Mouse (Mus musculus): ENCODE results near the gene Gm44805.
A peak's percentile ranks its signal among the peaks of the same experiment; 100 is the strongest.

Gene Gm44805

GRCm38 (mm10) chr7:19678901-19679300 is 2.3 kb downstream of the Gm44805 start:
- DNase-seq (ENCODE audit: low spot score in 2 of 2) = no peak

- DNase-seq (ENCODE audit: low spot score in 2 of 2) = no peak
Measured at GRCm38 (mm10) chr7:19677872-19678271, 3.4 kb downstream of the Gm44805 start, which contains the start of gene Apoc2. Gene Apoc2, minus strand, starts transcription at chr7:19677941.

- DNase-seq (ENCODE audit: low spot score in 2 of 2) = peak in 1 of 2 experiments; percentile 27
Measured at GRCm38 (mm10) chr7:19676662-19677061, 4.6 kb downstream of the Gm44805 start.

DNA sequence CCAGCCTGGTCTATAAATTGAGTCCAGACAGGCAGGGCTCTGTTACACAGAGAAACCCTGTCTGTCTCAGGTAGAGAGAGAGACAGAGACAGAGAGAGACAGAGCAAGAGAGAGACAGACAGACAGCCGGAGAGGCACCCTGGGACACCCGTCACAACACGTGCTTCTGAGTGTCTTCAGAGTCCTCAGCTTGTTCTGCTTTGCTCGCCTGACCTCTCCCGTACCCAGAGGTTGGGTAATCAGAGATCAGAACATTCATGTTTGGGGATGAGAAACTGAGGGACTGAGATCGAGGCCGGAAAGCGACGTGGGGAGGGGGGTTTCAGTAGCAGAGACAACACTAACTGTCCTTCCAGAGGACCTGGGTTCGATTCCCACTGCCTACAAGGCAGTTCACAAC is 5.4 kb downstream of the Gm44805 start:
- no peak for DNase-seq (ENCODE audit: low spot score in 2 of 2)

GRCm38 (mm10) chr7:19673083-19673699 is 8.0 kb downstream of the Gm44805 start:
- DNase-seq (ENCODE audit: low spot score in 2 of 2) = no peak

DNA sequence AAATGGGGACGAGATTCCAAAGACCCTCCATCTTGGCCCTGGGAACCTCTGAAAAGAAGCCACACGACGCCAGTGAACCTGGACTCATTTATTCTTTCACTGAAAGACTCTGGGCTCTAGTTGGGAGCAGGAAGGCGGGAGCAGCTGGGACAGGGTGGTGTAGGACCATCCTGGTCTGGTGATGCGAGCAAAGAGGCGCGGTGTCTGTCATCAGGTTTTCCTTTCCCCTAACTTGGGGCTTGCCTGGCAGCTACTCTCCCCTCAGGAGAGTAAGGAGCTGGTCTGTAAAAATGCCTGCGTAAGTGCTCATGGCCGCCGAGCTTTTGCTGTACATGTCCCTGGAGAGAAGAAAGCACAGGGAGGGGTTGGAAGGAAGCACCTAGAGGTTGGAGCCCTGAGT is 9.7 kb downstream of the Gm44805 start:
- no peak for DNase-seq (ENCODE audit: low spot score in 2 of 2)

DNA sequence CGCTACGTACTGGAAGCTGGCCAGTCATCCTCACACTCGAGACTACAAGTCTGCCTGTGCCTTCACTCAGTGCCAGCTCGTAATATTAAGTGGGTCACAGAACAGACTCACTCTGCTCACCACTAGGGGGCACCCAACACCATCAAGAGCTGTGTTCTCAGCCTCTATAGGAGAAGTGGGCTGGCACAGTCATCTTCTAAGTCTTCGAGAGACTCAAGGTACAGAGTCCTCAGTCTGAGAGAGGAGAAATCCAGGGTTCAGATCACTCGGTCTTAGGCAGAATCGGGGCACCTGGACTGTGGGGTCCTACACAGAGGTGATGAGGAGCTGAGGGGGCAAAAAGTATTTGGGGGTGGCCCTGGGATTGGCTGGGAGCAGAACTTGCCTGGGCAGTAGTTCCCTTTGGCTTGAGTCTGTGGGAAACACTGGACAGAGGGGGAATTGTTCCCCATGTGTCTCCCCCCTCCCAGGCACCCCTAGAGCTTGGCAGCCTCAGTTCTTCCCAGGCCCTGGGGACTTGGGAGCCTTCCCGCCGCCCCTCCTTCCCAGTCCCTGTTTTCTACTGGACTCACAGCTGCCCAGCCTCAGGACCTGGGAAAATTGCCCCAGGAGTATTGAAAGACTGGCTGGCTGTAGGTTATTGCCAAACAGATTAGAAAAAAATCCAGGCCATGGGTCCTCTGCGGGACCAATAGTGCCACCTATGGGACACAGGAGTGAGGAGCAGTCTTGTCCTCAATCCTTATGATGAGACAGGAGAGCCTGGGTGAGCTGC is 12.1 kb downstream of the Gm44805 start:
- DNase-seq (ENCODE audit: low spot score in 2 of 2) = peak; percentile 84 to 91

DNA sequence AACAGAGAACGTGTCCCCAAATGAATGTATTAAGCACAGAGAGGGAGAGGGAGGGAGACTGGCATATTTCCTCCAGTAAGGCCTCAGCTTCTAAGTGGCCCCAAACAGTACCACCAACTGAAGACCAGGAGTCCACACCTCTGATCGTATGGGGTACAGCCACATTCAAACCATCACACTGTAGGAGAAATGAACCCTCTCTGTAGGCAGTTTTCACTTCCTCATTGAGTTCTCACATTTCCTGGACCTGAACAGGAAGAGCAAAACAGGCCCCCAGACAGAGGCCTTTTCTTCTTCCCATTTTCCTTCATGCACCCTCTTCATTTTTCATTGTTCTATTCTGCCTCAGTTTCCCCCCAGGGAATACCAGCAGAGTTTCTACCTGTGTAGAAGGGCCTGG is 13.8 kb downstream of the Gm44805 start:
- DNase-seq (ENCODE audit: low spot score in 2 of 2) = peak in 1 of 2 experiments; percentile 29

- DNase-seq (ENCODE audit: low spot score in 2 of 2) = no peak
Measured at GRCm38 (mm10) chr7:19666750-19667149, 14.5 kb downstream of the Gm44805 start.

GRCm38 (mm10) chr7:19664955-19665841 is 16.0 kb downstream of the Gm44805 start, which contains the start of gene Clptm1:
Gene Clptm1, minus strand, starts transcription at chr7:19665033.
- DNase-seq (ENCODE audit: low spot score in 2 of 2) = peak; percentile 98 to 99

- DNase-seq (ENCODE audit: low spot score in 2 of 2) = no peak
Measured at GRCm38 (mm10) chr7:19664455-19664954, 16.7 kb downstream of the Gm44805 start.

- no peak for DNase-seq (ENCODE audit: low spot score in 2 of 2)
Measured at GRCm38 (mm10) chr7:19663940-19664339, 17.3 kb downstream of the Gm44805 start.

- DNase-seq (ENCODE audit: low spot score in 2 of 2) = no peak
Measured at GRCm38 (mm10) chr7:19652614-19653013, 28.6 kb downstream of the Gm44805 start.

GRCm38 (mm10) chr7:19651063-19651786 is 30.0 kb downstream of the Gm44805 start:
- DNase-seq (ENCODE audit: low spot score in 2 of 2) = no peak

DNA sequence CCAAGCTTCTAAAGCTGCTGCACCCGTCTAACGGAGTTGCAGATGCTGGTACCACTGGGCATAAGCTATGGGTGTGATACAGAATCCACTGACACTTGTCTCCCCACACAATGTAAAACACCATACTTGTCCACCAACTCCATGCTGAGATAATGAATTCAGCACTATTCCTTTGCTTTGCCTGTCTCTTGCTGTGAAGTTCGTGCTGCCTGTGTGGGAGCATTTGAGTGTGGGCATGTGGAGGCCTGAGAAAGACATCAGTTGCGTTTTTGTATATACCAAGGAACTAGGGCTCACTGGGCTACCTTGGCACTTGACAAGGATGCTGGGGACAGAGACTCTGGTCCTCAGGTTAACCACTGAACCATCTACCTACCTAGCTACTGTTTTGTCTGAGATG is 40.0 kb downstream of the Gm44805 start:
- no peak for DNase-seq (ENCODE audit: low spot score in 2 of 2)

DNA sequence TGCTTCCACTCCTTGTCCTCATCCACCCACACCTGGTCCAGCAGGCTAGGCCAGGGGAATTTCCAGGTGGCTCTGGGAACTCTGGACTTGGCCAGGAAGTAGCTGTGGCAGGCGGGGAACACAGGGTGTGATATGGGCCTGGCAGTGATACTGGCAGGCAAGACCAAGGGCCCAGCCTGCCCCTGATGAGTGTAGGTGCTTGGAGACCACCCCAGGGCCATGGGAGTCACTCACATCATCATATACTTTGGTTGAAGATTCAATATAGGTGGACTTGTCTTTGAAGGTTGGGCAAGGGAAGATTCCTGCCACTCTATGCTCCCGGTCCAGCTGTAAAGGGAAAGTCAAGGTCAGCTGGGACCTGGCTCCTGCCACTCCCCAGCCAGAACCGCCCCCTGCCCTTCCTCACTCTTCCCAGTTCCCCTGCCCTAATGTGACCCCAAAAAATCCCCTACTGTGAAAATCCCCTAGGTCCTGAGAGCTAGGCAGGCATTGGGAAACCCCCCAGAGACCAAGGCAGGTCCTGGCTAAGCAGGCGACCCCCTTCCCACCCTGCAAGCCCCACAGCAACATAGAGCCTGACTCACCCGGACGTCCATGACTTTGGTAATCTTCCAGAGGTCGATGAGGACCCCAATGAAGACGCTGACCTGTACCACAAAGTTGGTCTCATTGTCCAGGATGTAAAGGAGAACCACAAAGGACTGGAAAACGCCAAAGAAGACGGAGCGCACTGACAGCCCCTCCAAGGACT is 46.0 kb downstream of the Gm44805 start:
- DNase-seq (ENCODE audit: low spot score in 2 of 2) = no peak

GRCm38 (mm10) chr7:19634591-19634990 is 46.6 kb downstream of the Gm44805 start:
- no peak for DNase-seq (ENCODE audit: low spot score in 2 of 2)

- DNase-seq (ENCODE audit: low spot score in 2 of 2) = no peak
Measured at GRCm38 (mm10) chr7:19633855-19634254, 47.4 kb downstream of the Gm44805 start.

- DNase-seq (ENCODE audit: low spot score in 2 of 2) = no peak
Measured at GRCm38 (mm10) chr7:19633197-19633596, 48.0 kb downstream of the Gm44805 start.

- no peak for DNase-seq (ENCODE audit: low spot score in 2 of 2)
Measured at GRCm38 (mm10) chr7:19632720-19633119, 48.5 kb downstream of the Gm44805 start.

DNA sequence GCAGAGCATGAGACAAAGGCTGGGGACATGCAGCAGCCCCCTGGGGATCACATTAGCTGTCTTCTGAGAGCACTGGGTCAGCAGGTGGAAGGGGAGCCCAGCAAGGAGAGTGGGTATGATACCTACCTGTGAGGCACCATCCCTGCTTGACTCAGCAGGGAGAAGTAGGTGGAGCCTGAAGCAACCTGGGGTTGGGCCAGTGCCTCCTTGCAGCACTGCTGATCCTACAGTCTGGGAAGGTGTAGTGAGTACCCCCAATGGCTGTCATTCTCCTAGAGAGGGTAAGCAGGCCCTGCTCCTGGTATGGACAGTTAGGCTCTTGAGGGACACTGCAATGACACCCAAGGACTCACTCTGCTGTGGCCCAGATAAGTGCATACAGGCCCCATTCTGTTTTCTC is 48.9 kb downstream of the Gm44805 start:
- no peak for DNase-seq (ENCODE audit: low spot score in 2 of 2)
